ENCODE assay signal across 23 mouse cellular contexts in the genomic region with DNA sequence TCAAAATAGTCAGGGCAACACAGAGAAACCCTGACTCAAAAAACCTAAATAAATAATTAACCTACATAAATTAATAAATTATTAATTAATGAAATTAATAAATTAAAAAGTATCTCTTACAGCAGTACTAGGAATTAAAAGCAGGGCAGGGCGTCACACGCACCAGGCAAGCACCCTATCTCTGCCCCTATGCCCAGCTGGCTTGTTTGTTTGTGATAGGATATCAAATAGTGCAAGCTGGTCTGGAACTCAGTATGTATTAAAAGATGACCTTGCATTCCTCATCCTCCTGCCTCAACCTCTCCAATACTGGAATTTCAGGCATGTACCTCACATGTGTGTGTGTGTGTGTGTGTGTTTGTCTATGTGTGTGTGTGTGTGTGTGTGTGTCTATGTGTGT.
DNase-seq lines count a peak whose midpoint lies in the region; ATAC-seq and TF ChIP-seq lines count a peak whose summit lies in the region.
"Had no signal": no experiment of that assay in that cellular context is flagged by ENCODE, and none has a peak within 500 bp of the region (broad histone marks: within the 10 kb centered on the region; RNA-seq: fewer than 3 reads in every experiment).

No protein-coding gene starts in this region.

- no peak overlapping the region for H3K4me2 ChIP-seq in stomach, embryonic 14.5 days (replicated peaks; ENCODE audit: low read depth, low read length)
- no peak overlapping the region for H3K4me2 ChIP-seq in stomach, postnatal 0 days (replicated peaks; ENCODE audit: low read depth)
- H3K4me2 ChIP-seq in liver, embryonic 15.5 days = peak overlapping the region; percentile 62
- H3K4me2 ChIP-seq: embryonic facial prominence, embryonic 15.5 days; forebrain, embryonic 12.5 days; heart, embryonic 15.5 days; midbrain, embryonic 11.5 days had no signal

- no peaks in the 10 kb centered on the region for H3K27me3 ChIP-seq in stomach, embryonic 14.5 days (ENCODE audit: control insufficient read depth, insufficient read depth, low read length)
- H3K27me3 ChIP-seq in stomach, postnatal 0 days (ENCODE audit: control insufficient read depth, insufficient read depth, low read length) = no peaks in the 10 kb centered on the region
- no peaks in the 10 kb centered on the region for H3K27me3 ChIP-seq in liver, embryonic 15.5 days
- H3K27me3 ChIP-seq: embryonic facial prominence, embryonic 15.5 days; heart, embryonic 15.5 days had no signal

- TF ChIP-seq CTCF in stomach, postnatal 0 days (IDR thresholded peaks at IDR 0.05; ENCODE audit: low read depth) = no peak

- no peak overlapping the region for H3K9ac ChIP-seq in stomach, embryonic 14.5 days (replicated peaks; ENCODE audit: low read depth, low read length)
- no peak overlapping the region for H3K9ac ChIP-seq in stomach, postnatal 0 days (ENCODE audit: low read length)
- H3K9ac ChIP-seq in liver, embryonic 15.5 days = peak overlapping the region; percentile 67
- H3K9ac ChIP-seq: embryonic facial prominence, embryonic 15.5 days; forebrain, embryonic 12.5 days; heart, embryonic 15.5 days had no signal

- ATAC-seq in stomach, embryonic 14.5 days (ENCODE audit: insufficient number of reproducible peaks, insufficient read depth, low FRiP score, low read depth) = peak; percentile 71; the same call in 1 of the 2 replicates
- ATAC-seq in stomach, postnatal 0 days (ENCODE audit: low FRiP score, low TSS enrichment) = no peak
- ATAC-seq in erythroid progenitor cell, adult 5-6 weeks (replicated peaks; ENCODE audit: low FRiP score, poor library complexity, severe bottlenecking) = peak; percentile 73
- ATAC-seq in liver, embryonic 15.5 days (ENCODE audit: insufficient read depth) = peak; percentile 82
- ATAC-seq: hindbrain, embryonic 16.5 days had no signal

- H3K9me3 ChIP-seq in stomach, embryonic 14.5 days (ENCODE audit: control insufficient read depth, low read depth, low read length) = no peaks in the 10 kb centered on the region
- no peaks in the 10 kb centered on the region for H3K9me3 ChIP-seq in stomach, postnatal 0 days (ENCODE audit: control insufficient read depth, low read length)
- no peaks in the 10 kb centered on the region for H3K9me3 ChIP-seq in liver, embryonic 15.5 days (replicated peaks)
- H3K9me3 ChIP-seq: embryonic facial prominence, embryonic 15.5 days; forebrain, embryonic 12.5 days; heart, embryonic 15.5 days; limb, embryonic 10.5 days had no signal

- H3K4me1 ChIP-seq in stomach, embryonic 14.5 days (ENCODE audit: control insufficient read depth, insufficient read depth, low read length) = no peaks in the 10 kb centered on the region
- H3K4me1 ChIP-seq in stomach, postnatal 0 days (replicated peaks; ENCODE audit: control insufficient read depth, insufficient read depth) = no peaks in the 10 kb centered on the region
- H3K4me1 ChIP-seq in liver, embryonic 15.5 days (replicated peaks) = peaks cover 84% of the 10 kb centered on the region
- H3K4me1 ChIP-seq: embryonic facial prominence, embryonic 15.5 days; heart, embryonic 15.5 days had no signal

- 86% methylated on average over 2 of the region's 2 CpGs for WGBS in stomach, embryonic 14.5 days
- 78% methylated on average over 2 of the region's 2 CpGs for WGBS in stomach, postnatal 0 days
- 22% methylated on average over 2 of the region's 2 CpGs for WGBS in liver, embryonic 15.5 days (ENCODE audit: insufficient replicate concordance)

- H3K36me3 ChIP-seq in stomach, embryonic 14.5 days (ENCODE audit: control insufficient read depth, insufficient read depth, low read length) = no peaks in the 10 kb centered on the region
- no peaks in the 10 kb centered on the region for H3K36me3 ChIP-seq in stomach, postnatal 0 days (ENCODE audit: control insufficient read depth, insufficient read depth, low read length)
- no peaks in the 10 kb centered on the region for H3K36me3 ChIP-seq in liver, embryonic 15.5 days (replicated peaks)
- H3K36me3 ChIP-seq: embryonic facial prominence, embryonic 15.5 days; forebrain, embryonic 12.5 days; heart, embryonic 15.5 days; limb, embryonic 10.5 days had no signal

- H3K4me3 ChIP-seq in stomach, embryonic 14.5 days (ENCODE audit: low read depth, low read length) = no peak overlapping the region
- H3K4me3 ChIP-seq in stomach, postnatal 0 days (ENCODE audit: low read depth, low read length) = no peak overlapping the region
- H3K4me3 ChIP-seq in liver, embryonic 15.5 days (replicated peaks) = peak overlapping the region; percentile 59
- H3K4me3 ChIP-seq: embryonic facial prominence, embryonic 15.5 days; forebrain, embryonic 12.5 days; heart, embryonic 15.5 days; left cerebral cortex, adult 2 months; limb, embryonic 10.5 days had no signal

- TF ChIP-seq EP300 in stomach, postnatal 0 days (optimal IDR thresholded peaks at IDR 0.05) = no peak

- no peak overlapping the region for H3K27ac ChIP-seq in stomach, embryonic 14.5 days (ENCODE audit: low read length)
- H3K27ac ChIP-seq in stomach, postnatal 0 days (replicated peaks) = no peak overlapping the region
- peak overlapping the region; percentile 100 for H3K27ac ChIP-seq in liver, embryonic 15.5 days (replicated peaks)
- H3K27ac ChIP-seq: embryonic facial prominence, embryonic 15.5 days; forebrain, embryonic 12.5 days; heart, embryonic 15.5 days; left cerebral cortex, adult 2 months; limb, embryonic 10.5 days had no signal

- DNase-seq in stomach, postnatal 0 days (ENCODE audit: low spot score) = no peak
- no peak for DNase-seq in gastrocnemius, postnatal 10 days
- no peak for DNase-seq in frontal cortex, postnatal 36 days (ENCODE audit: low spot score in 2 of 2)
- no peak for DNase-seq in frontal cortex, postnatal 10 days (ENCODE audit: low spot score in 2 of 2)
- DNase-seq: adrenal gland, adult 8-10 months; cerebellum, adult 11-12 months; cerebellum, postnatal 25 days; gastrocnemius, postnatal 25 days; kidney, adult 8-10 months; kidney, postnatal 36 days; lung, adult 2 months; lung, postnatal 4 days; thymus, postnatal 36 days had no signal
